Mouse (Mus musculus) layer of hippocampus, adult 9-11 months (tissue): ENCODE measurements around the gene Tnk2.

Experiments
- DNase-seq: peaks from one replicate; pipeline ENCODE4 v3.0.0; 2022

Tnk2 gene

DNA sequence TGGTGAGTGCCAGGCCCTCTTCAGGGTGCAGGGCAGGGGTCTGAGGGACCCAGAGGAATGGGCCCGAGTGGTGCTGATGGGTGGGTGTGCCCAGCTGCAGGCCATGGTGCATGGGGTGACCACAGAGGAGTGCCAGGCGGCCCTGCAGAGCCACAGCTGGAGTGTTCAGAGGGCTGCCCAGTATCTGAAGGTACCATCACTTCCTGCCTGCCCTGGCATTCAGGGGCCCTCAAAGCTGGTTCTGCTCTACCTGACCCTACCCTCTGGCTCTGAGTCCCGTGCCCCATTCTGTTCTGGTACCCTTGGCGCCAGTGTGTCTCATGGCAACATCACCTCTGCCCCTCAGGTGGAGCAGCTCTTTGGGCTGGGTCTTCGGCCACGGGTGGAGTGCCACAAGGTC, 37.1 kb downstream of the Tnk2 start:
- no peak for DNase-seq

DNA sequence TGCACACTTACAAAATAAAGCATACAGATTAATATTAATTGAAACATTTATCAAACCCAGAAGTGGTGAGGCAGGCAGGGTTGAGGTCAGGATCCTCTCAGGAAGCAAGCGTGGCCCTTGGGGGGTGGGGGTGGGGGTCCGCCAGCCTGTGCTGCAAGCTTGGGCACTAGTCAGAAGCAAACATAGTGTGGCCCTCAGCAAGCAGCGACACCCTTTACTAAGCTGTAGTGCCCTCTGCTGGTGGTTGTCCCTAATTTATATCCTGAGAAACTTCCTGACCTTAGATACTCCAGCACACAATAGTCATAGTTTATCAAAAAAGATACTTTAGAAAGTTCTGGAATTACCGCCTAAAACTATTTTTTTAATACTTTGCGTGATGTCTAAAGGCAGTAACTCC, 38.5 kb downstream of the Tnk2 start:
- peak; percentile 59 for DNase-seq

GRCm38 (mm10) chr16:32682841-32683240, 39.2 kb downstream of the Tnk2 start:
- no peak for DNase-seq

- no peak for DNase-seq
These were observed 39.7 kb downstream of the Tnk2 start for GRCm38 (mm10) chr16:32683343-32683742.

DNA sequence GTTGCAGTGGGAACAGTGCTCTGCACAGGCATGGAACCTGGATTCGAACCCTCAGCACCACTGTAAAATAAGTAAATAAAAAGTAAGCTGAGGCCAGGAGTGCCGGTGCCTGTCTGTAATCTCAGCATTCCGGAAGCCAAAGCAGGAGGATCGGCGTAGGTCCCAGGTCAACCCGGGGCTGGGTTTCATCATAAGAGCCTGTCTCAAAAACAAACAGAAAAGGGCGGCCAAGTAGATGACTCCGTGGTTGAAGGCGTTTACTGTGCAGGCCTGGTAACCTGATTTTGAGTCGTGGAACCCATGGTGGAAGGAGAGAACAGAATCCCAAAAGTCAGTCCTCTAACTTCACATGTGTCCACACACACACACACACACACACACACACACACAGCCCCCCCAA, 41.7 kb downstream of the Tnk2 start:
- DNase-seq, result no peak

DNA sequence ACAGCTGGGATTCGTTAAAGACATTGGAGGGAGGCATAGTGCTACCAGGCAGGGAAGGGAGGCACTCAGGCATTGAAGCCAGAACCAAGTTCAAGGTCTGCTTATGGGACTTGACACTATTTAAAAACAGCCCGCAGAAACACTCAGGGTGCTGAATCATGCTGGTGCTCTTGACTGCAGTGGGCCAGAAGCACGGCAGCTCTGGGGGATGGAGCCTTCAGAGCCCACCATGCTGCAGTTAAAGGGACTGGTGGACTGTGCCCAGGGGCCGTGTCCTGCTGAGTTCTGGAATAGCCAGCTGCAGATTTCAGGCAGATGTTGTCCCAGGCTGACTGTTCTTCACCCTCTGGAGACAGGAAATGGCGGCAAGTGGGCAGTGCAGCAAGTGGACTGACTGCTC, 42.3 kb downstream of the Tnk2 start:
- no peak for DNase-seq

GRCm38 (mm10) chr16:32687221-32687620, 43.5 kb downstream of the Tnk2 start:
- DNase-seq, result no peak

GRCm38 (mm10) chr16:32688770-32689169, 45.1 kb downstream of the Tnk2 start:
- peak; percentile 84 for DNase-seq

- peak; percentile 55 for DNase-seq
These were observed 45.8 kb downstream of the Tnk2 start for GRCm38 (mm10) chr16:32689501-32689900.

DNA sequence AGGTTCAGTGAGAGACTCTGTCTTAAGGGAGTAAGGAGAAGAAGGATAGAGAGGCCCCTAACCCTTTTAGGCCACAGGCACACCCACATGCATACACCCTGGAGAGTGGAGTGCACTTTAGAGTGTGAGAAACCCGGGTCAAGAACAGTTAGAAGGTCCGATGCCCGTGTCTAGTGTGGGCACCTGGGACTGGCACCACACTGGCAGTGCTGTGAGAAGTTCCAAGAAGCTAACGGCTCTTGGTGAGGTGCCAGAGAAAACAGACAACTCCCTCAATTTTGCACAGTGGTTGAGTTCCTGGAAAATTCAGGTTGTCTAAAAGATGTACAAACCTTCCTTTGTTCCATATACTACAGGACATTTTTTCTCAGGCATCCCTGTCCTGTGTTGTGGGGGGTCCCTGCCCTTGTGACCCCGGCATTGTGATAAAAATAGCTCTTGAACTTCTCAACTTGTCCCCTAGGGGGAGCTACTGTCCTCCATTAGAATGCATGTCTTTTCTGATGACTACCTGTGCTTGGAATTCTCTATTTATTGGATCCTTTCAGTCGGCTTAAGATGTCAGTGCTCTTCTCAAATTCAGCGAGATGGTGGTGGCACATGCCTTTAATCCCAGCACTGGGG, 53.3 kb downstream of the Tnk2 start:
- DNase-seq, result no peak

DNA sequence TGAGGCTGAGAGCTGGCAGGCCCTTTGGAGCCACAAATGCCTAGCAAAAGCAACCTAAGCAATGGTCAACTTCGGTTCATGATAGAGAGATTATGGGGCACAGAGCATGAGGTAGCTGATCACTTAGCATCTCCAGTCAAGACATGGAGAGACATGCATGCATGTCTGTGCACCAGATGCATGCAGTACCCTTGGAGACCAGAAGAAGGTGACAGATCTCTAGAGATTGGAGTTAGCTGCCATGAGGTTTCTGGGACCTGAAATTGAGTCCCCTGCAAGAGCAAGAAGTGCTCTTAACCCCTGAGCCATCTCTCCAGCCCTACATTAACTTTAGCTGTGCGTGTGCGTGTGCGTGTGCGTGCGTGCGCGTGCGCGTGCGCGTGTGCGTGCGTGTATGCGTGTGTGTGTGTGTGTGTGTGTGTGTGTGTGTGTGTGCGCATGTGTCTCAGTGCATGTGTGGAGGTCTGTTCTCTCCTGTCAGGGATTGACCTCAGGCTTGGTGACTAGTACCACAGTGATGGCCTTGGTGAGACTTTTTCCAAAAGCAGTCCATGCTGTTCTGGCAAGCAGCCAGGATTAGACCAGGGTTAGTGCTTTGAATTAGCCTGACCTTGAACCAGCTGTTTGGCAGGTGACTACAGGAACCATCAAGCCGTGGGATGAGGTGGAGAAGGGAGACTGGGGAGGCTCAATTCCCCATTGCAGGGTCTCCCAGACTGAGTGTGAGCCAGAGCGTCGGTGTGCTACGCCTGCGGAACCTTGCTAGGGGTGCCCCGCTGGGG, 54.2 kb downstream of the Tnk2 start:
- DNase-seq, result no peak

- no peak for DNase-seq
These were observed 54.9 kb downstream of the Tnk2 start for GRCm38 (mm10) chr16:32698550-32698949.

DNA sequence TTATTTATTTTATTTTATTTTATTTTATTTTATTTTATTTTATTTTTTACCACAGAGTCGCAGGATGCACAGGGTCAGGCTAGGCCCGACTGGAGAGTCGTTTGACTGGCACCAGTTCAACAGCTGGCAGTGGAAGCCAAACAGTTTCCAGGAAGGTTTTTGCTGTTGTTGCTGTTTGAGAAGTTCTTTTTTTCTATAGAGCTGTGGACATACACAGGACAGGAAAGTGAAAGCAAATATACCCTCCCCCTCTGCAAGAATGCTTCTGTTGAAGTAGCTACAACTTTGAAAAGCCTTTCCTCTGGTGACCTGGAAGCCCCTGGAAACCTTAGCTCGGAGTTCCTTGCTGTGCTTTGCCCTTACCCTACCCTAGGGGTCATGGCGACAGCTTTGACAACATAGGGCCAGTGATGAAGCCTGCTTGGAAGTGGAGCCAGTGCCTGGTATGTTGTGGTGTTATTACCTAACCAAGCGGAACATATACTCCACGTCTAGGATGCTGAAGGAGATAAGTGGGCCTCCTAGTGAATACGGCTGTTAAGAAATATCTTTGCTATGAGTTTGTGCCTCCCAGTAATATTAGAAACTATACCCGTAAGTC, 59.7 kb downstream of the Tnk2 start:
- DNase-seq, result no peak

- no peak for DNase-seq
These were observed 61.9 kb downstream of the Tnk2 start for GRCm38 (mm10) chr16:32705606-32706005.

- no peak for DNase-seq
These were observed 63.6 kb downstream of the Tnk2 start for GRCm38 (mm10) chr16:32707111-32707823.

- DNase-seq, result peak; percentile 28
These were observed 64.3 kb downstream of the Tnk2 start for GRCm38 (mm10) chr16:32707824-32708456.

GRCm38 (mm10) chr16:32708457-32709033, 64.9 kb downstream of the Tnk2 start:
- DNase-seq, result no peak

DNA sequence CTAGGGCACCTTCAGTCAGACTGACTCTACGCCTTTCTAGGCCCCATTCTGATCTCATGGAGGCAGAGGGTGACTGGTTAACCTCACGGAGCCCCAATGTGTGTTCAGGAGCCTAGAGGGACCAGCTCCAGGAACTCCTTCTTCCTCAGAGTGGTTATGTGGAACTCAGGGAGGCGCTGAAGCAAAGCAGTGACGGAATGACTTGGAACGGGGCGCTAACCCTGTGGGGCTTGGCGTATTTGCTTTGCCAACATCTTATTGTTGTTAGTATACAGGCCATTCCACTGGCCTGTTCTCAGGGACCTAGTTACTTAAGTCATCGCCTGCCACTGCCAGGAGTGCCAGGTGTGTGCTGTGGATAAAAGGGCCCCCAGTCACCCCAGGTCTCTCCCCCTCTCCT, 65.4 kb downstream of the Tnk2 start:
- DNase-seq, result no peak

DNA sequence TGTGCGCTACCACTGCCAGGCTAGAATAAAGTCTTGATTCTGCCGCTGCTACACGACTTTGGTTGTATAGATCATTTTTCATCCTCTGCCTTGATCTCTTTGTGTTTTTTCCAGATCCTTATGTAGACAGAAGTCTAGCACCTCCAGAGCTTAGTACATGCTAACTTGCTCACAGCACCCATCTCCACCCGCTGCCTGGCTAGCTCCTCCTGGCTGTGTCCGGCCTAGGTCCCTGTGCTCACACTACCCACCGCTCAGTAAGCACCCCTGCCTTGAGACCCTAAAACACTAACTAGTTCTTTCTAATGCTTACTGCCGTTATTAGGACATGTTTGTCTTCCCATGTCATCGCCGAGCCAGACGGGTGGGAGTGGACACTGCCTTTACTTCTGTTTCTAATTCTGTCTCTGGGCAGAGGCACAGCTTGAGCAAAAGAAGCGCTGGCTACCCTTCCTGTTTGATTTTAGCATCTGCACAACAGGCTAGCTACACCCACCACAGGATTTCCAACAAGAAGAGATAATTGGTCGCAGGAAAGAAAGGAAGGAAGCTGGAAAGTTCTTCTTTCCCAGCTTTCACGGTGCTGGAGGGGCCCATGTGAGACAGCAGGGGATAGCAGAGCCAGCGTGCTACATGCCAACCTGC, 66.9 kb downstream of the Tnk2 start:
- DNase-seq, result peak; percentile 14

DNA sequence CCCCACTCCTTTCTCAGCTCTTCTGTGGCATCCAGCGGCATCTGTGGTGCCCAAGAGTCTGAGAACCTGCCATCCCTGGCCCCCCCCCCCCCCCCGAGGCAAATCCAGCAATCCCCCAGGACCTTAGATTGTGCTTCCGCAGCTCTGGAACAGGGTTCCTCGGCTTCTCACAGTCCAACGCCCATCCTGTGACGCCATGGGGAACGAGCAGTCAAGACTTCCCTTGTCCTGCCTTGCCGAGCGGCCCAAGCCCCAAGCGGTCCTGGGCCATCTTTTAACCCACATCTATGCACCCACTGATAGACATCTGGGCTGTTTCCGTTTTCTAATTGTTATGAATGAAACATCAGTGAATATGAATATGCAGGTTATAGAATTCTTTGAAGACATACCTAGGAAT, 68.5 kb downstream of the Tnk2 start:
- DNase-seq, result no peak

- no peak for DNase-seq
These were observed 69.9 kb downstream of the Tnk2 start for GRCm38 (mm10) chr16:32713556-32713955.

GRCm38 (mm10) chr16:32715364-32715763, 71.7 kb downstream of the Tnk2 start:
- no peak for DNase-seq
